Mouse (Mus musculus) CH12.LX (cell line): Measurements from ENCODE around the gene Sh3bgrl2. TPM values are rescaled to one million over a fixed set of nuclear protein-coding genes. Genes with fewer than 3 reads are reported as not detected.

Source experiments
- DNase-seq: peaks from one replicate; pipeline ENCODE4 v3.0.0-alpha.2; 2013; ENCODE audit errors: extremely low read depth
- H3K27ac ChIP-seq: 2 replicates; pipeline ENCODE4 v1.5.1; 2012; ENCODE audit warnings: low read depth, mild to moderate bottlenecking, control low read depth, moderate library complexity; ENCODE audit not compliant: insufficient read depth
- H3K27me3 ChIP-seq: replicated peaks from 2 replicates; pipeline ENCODE3; 2012; ENCODE audit warnings: inconsistent platforms
- H3K36me3 ChIP-seq, 2 experiments: replicated peaks in 1 of 2; 2 replicates each; pipeline versions ENCODE3 to v1.6.1; 2012; ENCODE audit warnings: inconsistent platforms in 1 of 2, low read length in 1 of 2, mild to moderate bottlenecking in 1 of 2, mixed read lengths in 1 of 2, moderate library complexity in 1 of 2; ENCODE audit not compliant: control insufficient read depth in 1 of 2, insufficient read depth in 1 of 2
- H3K4me1 ChIP-seq, 2 experiments: 2 replicates each; pipeline ENCODE4 v1.6.1; 2012; ENCODE audit warnings: inconsistent platforms in 1 of 2, moderate library complexity in 1 of 2; ENCODE audit not compliant: insufficient read depth in 2 of 2, control insufficient read depth in 1 of 2
- H3K4me2 ChIP-seq: 2 replicates; pipeline ENCODE4 v1.6.1; 2012; ENCODE audit warnings: low read depth, mild to moderate bottlenecking, control low read depth; ENCODE audit not compliant: poor library complexity, insufficient read depth, severe bottlenecking
- H3K4me3 ChIP-seq, 3 experiments: fragments of 150-350 bp in 1 of 3; sonication (generic) in 1 of 3; replicated peaks in 1 of 3; 2 replicates each; pipeline versions ENCODE3 to v1.5.1; 2011 to 2012; ENCODE audit warnings: low read depth in 2 of 3, low read length in 2 of 3, mild to moderate bottlenecking in 2 of 3, moderate library complexity in 2 of 3, control low read depth in 1 of 3, improper control_type of control experiment in 1 of 3, inconsistent platforms in 1 of 3, mixed read lengths in 1 of 3; ENCODE audit not compliant: poor library complexity in 1 of 3
- H3K79me2 ChIP-seq: replicated peaks from 2 replicates; pipeline ENCODE4 v1.6.1; 2012; ENCODE audit warnings: mild to moderate bottlenecking, moderate library complexity; ENCODE audit not compliant: control insufficient read depth, poor library complexity, insufficient read depth, severe bottlenecking; ENCODE audit errors: extremely low read depth
- H3K9ac ChIP-seq: 2 replicates; pipeline ENCODE4 v1.6.1; 2012; ENCODE audit warnings: low read depth, mild to moderate bottlenecking, control low read depth, moderate library complexity; ENCODE audit not compliant: insufficient read depth
- H3K9me3 ChIP-seq: replicated peaks from 2 replicates; pipeline ENCODE3; 2012; ENCODE audit warnings: low read length, inconsistent platforms, mixed read lengths
- EP300 ChIP-seq: IDR thresholded peaks from 2 replicates; pipeline ENCODE4 v1.6.1; 2011; ENCODE audit warnings: low read length, improper control_type of control experiment
- ETS1 ChIP-seq: conservative IDR thresholded peaks from 2 replicates; pipeline ENCODE4 v1.6.1; 2012; ENCODE audit warnings: low read depth, mild to moderate bottlenecking, inconsistent platforms, low read length, improper control_type of control experiment, moderate library complexity
- IRF4 ChIP-seq: IDR thresholded peaks from 2 replicates; pipeline ENCODE4 v1.6.1; 2014; ENCODE audit warnings: low read depth, mild to moderate bottlenecking, inconsistent platforms, low read length, improper control_type of control experiment
- JUN ChIP-seq: IDR thresholded peaks from 2 replicates; pipeline ENCODE4 v1.6.1; 2011; ENCODE audit warnings: low read depth, mild to moderate bottlenecking, low read length, improper control_type of control experiment, moderate library complexity; ENCODE audit not compliant: insufficient read depth
- KAT2A ChIP-seq: IDR thresholded peaks from 2 replicates; pipeline ENCODE4 v1.6.1; 2012; ENCODE audit warnings: low read length, improper control_type of control experiment, inconsistent platforms; ENCODE audit not compliant: insufficient replicate concordance
- MAX ChIP-seq: IDR thresholded peaks from 2 replicates; pipeline ENCODE4 v1.6.1; 2011; ENCODE audit warnings: low read length, improper control_type of control experiment
- MYC ChIP-seq: IDR thresholded peaks from 2 replicates; pipeline ENCODE4 v1.6.1; 2011; ENCODE audit warnings: low read depth, mild to moderate bottlenecking, improper control_type of control experiment, low read length
- NELFE ChIP-seq: IDR thresholded peaks from 2 replicates; pipeline ENCODE4 v1.6.1; 2011; ENCODE audit warnings: low read depth, low read length, improper control_type of control experiment
- PAX5 ChIP-seq: IDR thresholded peaks from 2 replicates; pipeline ENCODE4 v1.6.1; 2012; ENCODE audit warnings: low read length, inconsistent platforms, mixed read lengths
- POLR2A ChIP-seq: IDR thresholded peaks from 2 replicates; pipeline ENCODE4 v1.6.1; 2011; ENCODE audit warnings: low read depth, mild to moderate bottlenecking, improper control_type of control experiment, low read length
- RCOR1 ChIP-seq: conservative IDR thresholded peaks from 2 replicates; pipeline ENCODE4 v1.6.1; 2012; ENCODE audit warnings: low read depth, mild to moderate bottlenecking, inconsistent platforms, low read length, improper control_type of control experiment
- TBP ChIP-seq: conservative IDR thresholded peaks from 2 replicates; pipeline ENCODE4 v1.6.1; 2011; ENCODE audit warnings: low read depth, low read length, improper control_type of control experiment
- TCF12 ChIP-seq: IDR thresholded peaks from 2 replicates; pipeline ENCODE4 v1.6.1; 2014; ENCODE audit warnings: low read depth, mild to moderate bottlenecking, inconsistent platforms, low read length, improper control_type of control experiment
- UBTF ChIP-seq: IDR thresholded peaks from 2 replicates; pipeline ENCODE4 v1.6.1; 2012; ENCODE audit warnings: low read depth, mild to moderate bottlenecking, inconsistent platforms, low read length, improper control_type of control experiment, moderate library complexity
- USF1 ChIP-seq: IDR thresholded peaks from 2 replicates; pipeline ENCODE4 v1.6.1; 2014; ENCODE audit warnings: low read depth, mild to moderate bottlenecking, inconsistent platforms, low read length, improper control_type of control experiment
- ZC3H11A ChIP-seq: IDR thresholded peaks from 2 replicates; pipeline ENCODE4 v1.6.1; 2012; ENCODE audit warnings: low read depth, mild to moderate bottlenecking, inconsistent platforms, low read length, improper control_type of control experiment
- ZNF384 ChIP-seq: IDR thresholded peaks from 2 replicates; pipeline ENCODE4 v1.6.1; 2012; ENCODE audit warnings: low read depth, low read length, improper control_type of control experiment, inconsistent platforms
- dilution Hi-C: fragments of 300-500 bp; cut with MboI; formaldehyde crosslinking; loops from 2 replicates; pipeline ENCODE4 v1.14.3; 2020; ENCODE audit warnings: low sequenced_read_pairs; ENCODE audit not compliant: extremely low pct_unique_long_range_greater_than_20kb, extremely low pct_ligation_motif_present
- in situ Hi-C: fragments of 300-500 bp; cut with MboI; formaldehyde crosslinking; loops from 3 replicates; pipeline ENCODE4 v1.14.3; 2019; ENCODE audit warnings: low sequenced_read_pairs, low pct_ligation_motif_present, low pct_unique_long_range_greater_than_20kb, mixed read lengths
- polyA plus RNA-seq: library from polyadenylated mRNA; unstranded; fragments of >175 nt; gene quantifications from 2 replicates; pipeline ENCODE4 v1.2.1, GENCODE M21; 2012; ENCODE audit warnings: low read depth; ENCODE audit not compliant: insufficient read length
- total RNA-seq, 2 experiments: library from RNA; depleted of rRNA; stranded (reverse); fragments of 300-350 nt in 1 of 2; fragments of >200 nt in 1 of 2; gene quantifications; 2 replicates each; pipeline ENCODE4 v1.2.3; 2012 to 2014

Sh3bgrl2 gene
- total and polyA plus RNA-seq, 3 experiments = 0.04 to 0.27 (median 0.11) TPM

GRCm38 (mm10) chr9:83657652-83658002, 109.5 kb downstream of the Sh3bgrl2 start:
- in situ Hi-C loops (no loop called here), dilution Hi-C loops (no loop called here)
- H3K27ac ChIP-seq = no peak overlapping the region
- no peaks in the 10 kb centered on the region for H3K36me3 ChIP-seq
- H3K27me3 ChIP-seq = no peaks in the 10 kb centered on the region
- H3K4me2 ChIP-seq = no peak overlapping the region
- H3K4me3 ChIP-seq = no peak overlapping the region
- H3K9me3 ChIP-seq = peaks cover 2% of the 10 kb centered on the region
- no peak for DNase-seq
- H3K79me2 ChIP-seq = no peaks in the 10 kb centered on the region
- peaks cover 0 to 34% of the 10 kb centered on the region in 2 experiments; a peak in 2 of 4 replicates for H3K4me1 ChIP-seq
- TF ChIP-seq EP300 = no peak
- no peak for TF ChIP-seq ZC3H11A
- TF ChIP-seq RCOR1 = no peak
- TF ChIP-seq ETS1 = no peak
- no peak for TF ChIP-seq MAX
- H3K9ac ChIP-seq = no peak overlapping the region

- H3K9ac ChIP-seq = no peak overlapping the region
- no peak overlapping the region for H3K4me2 ChIP-seq
- no peak for TF ChIP-seq POLR2A
- TF ChIP-seq KAT2A = no peak
- no peak for TF ChIP-seq TBP
- TF ChIP-seq UBTF = no peak
- TF ChIP-seq NELFE = no peak
- TF ChIP-seq ZNF384 = no peak
- TF ChIP-seq USF1 = no peak
- TF ChIP-seq MYC = no peak
- TF ChIP-seq JUN = no peak
- TF ChIP-seq TCF12 = no peak
- no peak for TF ChIP-seq IRF4
- no peak for TF ChIP-seq PAX5
- TF ChIP-seq EP300 = no peak
- no peak for TF ChIP-seq ZC3H11A
- TF ChIP-seq, all 38 proteins: peak for 0
- peak; percentile 42 for DNase-seq
- Histone ChIP-seq H3K27ac (no peak overlapping the region), H3K27me3 (no peaks in the 10 kb centered on the region), H3K4me1 (peaks cover 0 to 29% of the 10 kb centered on the region in 2 experiments; a peak in 2 of 4 replicates), H3K36me3 (no peaks in the 10 kb centered on the region), H3K79me2 (no peaks in the 10 kb centered on the region), H3K9me3 (peaks cover 2% of the 10 kb centered on the region), H3K4me3 (no peak overlapping the region)
- in situ Hi-C loops (no loop called here), dilution Hi-C loops (no loop called here)
Observed at GRCm38 (mm10) chr9:83659081-83659480, 111.0 kb downstream of the Sh3bgrl2 start.
